18 mouse cellular contexts compared by ENCODE assay signal in the genomic region with DNA sequence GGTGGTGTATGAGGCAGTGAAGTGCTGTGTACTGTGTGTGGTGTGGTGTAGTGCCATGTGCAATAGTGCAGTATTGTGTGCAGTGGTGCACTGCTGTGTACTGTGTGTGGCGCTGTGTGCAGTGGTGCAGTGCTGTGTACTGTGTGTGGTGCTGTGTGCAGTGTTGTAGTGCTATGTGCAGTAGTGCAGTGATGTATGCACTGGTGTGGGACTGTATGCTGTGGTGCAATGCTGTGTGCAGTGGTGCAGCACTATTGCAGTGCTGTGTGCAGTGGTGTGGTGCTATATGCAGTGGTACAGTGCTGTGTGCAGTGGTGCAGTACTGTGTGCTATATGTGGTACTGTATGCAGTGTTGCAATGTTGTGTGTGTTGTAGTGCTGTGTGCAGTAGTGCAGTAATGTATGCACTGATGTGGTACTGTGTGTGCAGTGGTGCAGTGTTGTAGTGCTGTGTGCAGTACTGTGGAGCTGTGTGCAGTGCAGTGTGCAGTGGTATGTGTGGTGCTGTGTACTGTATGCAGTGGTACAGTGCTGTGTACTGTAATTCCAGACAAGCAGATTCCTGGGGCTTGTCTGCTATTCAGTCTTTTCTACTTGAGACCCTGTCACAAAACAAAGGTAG. TPM values are rescaled to one million over a fixed set of nuclear protein-coding genes. Genes with fewer than 3 reads are reported as not detected.
A peak's percentile ranks its signal among the peaks of the same experiment; 100 is the strongest.
DNase-seq lines count a peak whose midpoint lies in the region; ATAC-seq and TF ChIP-seq lines count a peak whose summit lies in the region.
"Had no signal": no experiment of that assay in that cellular context is flagged by ENCODE, and none has a peak within 500 bp of the region (broad histone marks: within the 10 kb centered on the region; RNA-seq: fewer than 3 reads in every experiment).

No protein-coding gene starts in this region.

- no peak for TF ChIP-seq POLR2A in MEL (IDR thresholded peaks at IDR 0.05; ENCODE audit: control insufficient read depth in 1 of 2, insufficient read depth in 1 of 2, low read depth in 1 of 2, low read length in 2 of 2, poor library complexity in 1 of 2)

- H3K4me3 ChIP-seq in heart, embryonic 11.5 days (ENCODE audit: low read depth, low read length), result no peak overlapping the region
- H3K4me3 ChIP-seq in liver, embryonic 11.5 days (ENCODE audit: low read depth, low read length), result no peak overlapping the region
- no peak overlapping the region for H3K4me3 ChIP-seq in MEL (ENCODE audit: control insufficient read depth in 1 of 2, insufficient read depth in 1 of 2, low read depth in 2 of 2, low read length in 2 of 2)
- H3K4me3 ChIP-seq in liver, embryonic 15.5 days (replicated peaks), result no peak overlapping the region
- H3K4me3 ChIP-seq: liver, embryonic 13.5 days had no signal

- TF ChIP-seq EP300 in MEL (IDR thresholded peaks at IDR 0.05; ENCODE audit: low read depth in 1 of 2, low read length in 2 of 2), result no peak

- peaks cover 3% of the 10 kb centered on the region; the same call in 1 of the 2 replicates for H3K27me3 ChIP-seq in heart, embryonic 11.5 days (ENCODE audit: control insufficient read depth, insufficient read depth, low read length)
- no peaks in the 10 kb centered on the region for H3K27me3 ChIP-seq in liver, embryonic 11.5 days (replicated peaks; ENCODE audit: control insufficient read depth, insufficient read depth, low read length)
- H3K27me3 ChIP-seq in MEL (ENCODE audit: control insufficient read depth in 1 of 2, insufficient read depth in 2 of 2, low read length in 2 of 2), result no peaks in the 10 kb centered on the region
- H3K27me3 ChIP-seq in liver, embryonic 15.5 days, result no peaks in the 10 kb centered on the region
- H3K27me3 ChIP-seq: liver, embryonic 13.5 days had no signal

- H3K27ac ChIP-seq in heart, embryonic 11.5 days (ENCODE audit: low read depth, low read length), result no peak overlapping the region
- H3K27ac ChIP-seq in liver, embryonic 11.5 days (ENCODE audit: low read depth, low read length), result no peak overlapping the region
- no peak overlapping the region for H3K27ac ChIP-seq in MEL (ENCODE audit: control insufficient read depth, low read depth, low read length)
- H3K27ac ChIP-seq in liver, embryonic 15.5 days (replicated peaks), result no peak overlapping the region
- H3K27ac ChIP-seq: liver, embryonic 13.5 days had no signal

- intact Hi-C loops in heart, postnatal 10 days (cut with DNase I), result no loop called here

- H3K9me3 ChIP-seq in heart, embryonic 11.5 days (replicated peaks; ENCODE audit: control insufficient read depth, low read length), result no peaks in the 10 kb centered on the region
- no peaks in the 10 kb centered on the region for H3K9me3 ChIP-seq in liver, embryonic 11.5 days (ENCODE audit: control insufficient read depth, low read length)
- no peaks in the 10 kb centered on the region for H3K9me3 ChIP-seq in MEL (replicated peaks; ENCODE audit: insufficient read depth, low read length)
- no peaks in the 10 kb centered on the region for H3K9me3 ChIP-seq in liver, embryonic 15.5 days (replicated peaks)
- H3K9me3 ChIP-seq: liver, embryonic 13.5 days had no signal

- ATAC-seq in heart, embryonic 11.5 days (replicated peaks; ENCODE audit: insufficient number of reproducible peaks, low FRiP score, low TSS enrichment), result 0 out of 2 replicates have a peak, but pooled peaks have one; percentile 43
- ATAC-seq in liver, embryonic 11.5 days (replicated peaks; ENCODE audit: low FRiP score), result peak; percentile 20; the same call in 1 of the 2 replicates
- peak; percentile 32; the same call in 1 of the 2 replicates for ATAC-seq in liver, embryonic 15.5 days (ENCODE audit: insufficient read depth)
- ATAC-seq: inflammation-experienced regulatory T-cells, adult 6 months had no signal

- WGBS in heart, embryonic 11.5 days (ENCODE audit: insufficient replicate concordance), result 95% methylated on average over 1 of the region's 1 CpGs
- WGBS in liver, embryonic 11.5 days, result 100% methylated on average over 1 of the region's 1 CpGs
- 56% methylated on average over 1 of the region's 1 CpGs for WGBS in liver, embryonic 15.5 days (ENCODE audit: insufficient replicate concordance)

- no peak overlapping the region for H3K4me2 ChIP-seq in heart, embryonic 11.5 days
- H3K4me2 ChIP-seq in liver, embryonic 11.5 days, result no peak overlapping the region
- no peak overlapping the region for H3K4me2 ChIP-seq in liver, embryonic 15.5 days
- H3K4me2 ChIP-seq: liver, embryonic 13.5 days had no signal

- no peak for TF ChIP-seq CTCF in MEL (IDR thresholded peaks at IDR 0.05 in 2 of 3, conservative IDR thresholded peaks at IDR 0.05 in 1 of 3; ENCODE audit: control insufficient read depth in 1 of 3, insufficient read depth in 1 of 3, low read depth in 2 of 3, low read length in 3 of 3, poor library complexity in 1 of 3, severe bottlenecking in 1 of 3)

- DNase-seq in heart, postnatal 10 days, result no peak
- DNase-seq in liver, embryonic 11.5 days (ENCODE audit: low spot score), result no peak
- DNase-seq in liver, result no peak
- DNase-seq in MEL (ENCODE audit: low read depth, low spot score), result no peak
- no peak for DNase-seq in urinary bladder, adult 18-20 months (ENCODE audit: low spot score in 2 of 2)
- DNase-seq: B cell, adult 2 months; cerebellum, postnatal 10 days; kidney, postnatal 25 days; liver, embryonic 13.5 days; lung, postnatal 36 days; right cerebral cortex, adult 18-20 months; spleen, adult 18-20 months; thymus, postnatal 36 days had no signal

- no peaks in the 10 kb centered on the region for H3K79me2 ChIP-seq in MEL (ENCODE audit: control insufficient read depth, insufficient read depth, low read length, poor library complexity)

- peaks cover 5% of the 10 kb centered on the region; the same call in 1 of the 2 replicates for H3K4me1 ChIP-seq in heart, embryonic 11.5 days (ENCODE audit: control insufficient read depth, insufficient read depth, low read length)
- H3K4me1 ChIP-seq in liver, embryonic 11.5 days (replicated peaks; ENCODE audit: control insufficient read depth, insufficient read depth, low read length), result peaks cover 5% of the 10 kb centered on the region
- no peaks in the 10 kb centered on the region for H3K4me1 ChIP-seq in MEL (ENCODE audit: control insufficient read depth in 1 of 2, insufficient read depth in 2 of 2, low read length in 2 of 2)
- no peaks in the 10 kb centered on the region for H3K4me1 ChIP-seq in liver, embryonic 15.5 days (replicated peaks)
- H3K4me1 ChIP-seq: liver, embryonic 13.5 days had no signal

- no peak overlapping the region for H3K9ac ChIP-seq in heart, embryonic 11.5 days (ENCODE audit: low read depth, low read length)
- H3K9ac ChIP-seq in liver, embryonic 11.5 days (ENCODE audit: low read depth, low read length), result no peak overlapping the region
- no peak overlapping the region for H3K9ac ChIP-seq in MEL (ENCODE audit: control insufficient read depth, low read depth, low read length, poor library complexity, severe bottlenecking)
- H3K9ac ChIP-seq in liver, embryonic 15.5 days, result no peak overlapping the region
- H3K9ac ChIP-seq: liver, embryonic 13.5 days had no signal

- no peaks in the 10 kb centered on the region for H3K36me3 ChIP-seq in heart, embryonic 11.5 days (ENCODE audit: control insufficient read depth, insufficient read depth, low read length)
- no peaks in the 10 kb centered on the region for H3K36me3 ChIP-seq in liver, embryonic 11.5 days (ENCODE audit: control insufficient read depth, insufficient read depth, low read length)
- no peaks in the 10 kb centered on the region for H3K36me3 ChIP-seq in MEL (ENCODE audit: control insufficient read depth in 1 of 2, insufficient read depth in 2 of 2, low read length in 2 of 2)
- no peaks in the 10 kb centered on the region for H3K36me3 ChIP-seq in liver, embryonic 15.5 days (replicated peaks)
- H3K36me3 ChIP-seq: liver, embryonic 13.5 days had no signal

- no peak for TF ChIP-seq RAD21 in MEL (IDR thresholded peaks at IDR 0.05; ENCODE audit: low read depth, low read length)

TF ChIP-seq in MEL, 35 proteins besides CTCF, POLR2A, EP300 and RAD21 (continues in another document):
- TF ChIP-seq TAL1 (IDR thresholded peaks at IDR 0.05; ENCODE audit: low read length), result no peak

RNA-seq across cellular contexts. Expression of gene Pabpc1l, which starts 13.3 kb away (rescaled TPM):
- polyA plus RNA-seq in heart, embryonic 11.5 days (2014; fragmentation: Nextera tagmentation; extraction: Ambion mirVana), result 0.61 and 0.66 TPM in 2 replicates
- total RNA-seq in heart, postnatal 10 days (2021), result under 1 TPM; 0.77 to 0.91 TPM
- 0.78 and 1.2 TPM in 2 replicates for polyA plus RNA-seq in liver, embryonic 11.5 days (2014; fragmentation: Nextera tagmentation; extraction: Ambion mirVana)
- total RNA-seq in MEL (2012; rRNA removed), result 0.27 and 0.29 TPM in 2 replicates
- under 1 TPM in 1 of 2 experiments, not detected in 1; 0.40 TPM for polyA plus RNA-seq in MEL (2012; ENCODE audit: insufficient read depth in 1 of 2, insufficient read length in 2 of 2, low read depth in 1 of 2, low replicate concordance in 2 of 2, missing spikeins in 1 of 2)
- polyA plus RNA-seq in liver, embryonic 15.5 days (2015; fragmentation: Nextera tagmentation; extraction: Ambion mirVana), result 0.32 and 0.54 TPM in 2 replicates
- total RNA-seq: granulocyte monocyte progenitor cell, adult 5-6 weeks; monocyte, adult 5-6 weeks had no signal

RNA-seq across cellular contexts. Expression of gene Stk4, which starts 31.6 kb away (rescaled TPM):
- polyA plus RNA-seq in heart, embryonic 11.5 days (2014; fragmentation: Nextera tagmentation; extraction: Ambion mirVana), result 20.8 and 21.4 TPM in 2 replicates
- total RNA-seq in heart, postnatal 10 days (2021), result 10 to 100 TPM; 20.9 to 21.4 TPM
- 30.2 and 32.1 TPM in 2 replicates for polyA plus RNA-seq in liver, embryonic 11.5 days (2014; fragmentation: Nextera tagmentation; extraction: Ambion mirVana)
- total RNA-seq in MEL (2012; rRNA removed), result 41.8 and 46.8 TPM in 2 replicates
- 10 to 100 TPM in 1 of 2 experiments, not detected in 1; 56.1 TPM for polyA plus RNA-seq in MEL (2012; ENCODE audit: insufficient read depth in 1 of 2, insufficient read length in 2 of 2, low read depth in 1 of 2, low replicate concordance in 2 of 2, missing spikeins in 1 of 2)
- polyA plus RNA-seq in liver, embryonic 15.5 days (2015; fragmentation: Nextera tagmentation; extraction: Ambion mirVana), result 12.4 and 14.3 TPM in 2 replicates

RNA-seq across cellular contexts. Expression of gene Tomm34, which starts 32.5 kb away (rescaled TPM):
- 56.7 and 59.1 TPM in 2 replicates for polyA plus RNA-seq in heart, embryonic 11.5 days (2014; fragmentation: Nextera tagmentation; extraction: Ambion mirVana)
- total RNA-seq in heart, postnatal 10 days (2021), result 10 to 100 TPM; 22.8 to 25.9 TPM
- polyA plus RNA-seq in liver, embryonic 11.5 days (2014; fragmentation: Nextera tagmentation; extraction: Ambion mirVana), result 57.1 and 58.0 TPM in 2 replicates
- total RNA-seq in MEL (2012; rRNA removed), result 31.7 and 38.9 TPM in 2 replicates
- polyA plus RNA-seq in MEL (2012; ENCODE audit: insufficient read depth in 1 of 2, insufficient read length in 2 of 2, low read depth in 1 of 2, low replicate concordance in 2 of 2, missing spikeins in 1 of 2), result 10 to 100 TPM in 1 of 2 experiments, not detected in 1; 48.7 TPM
- 19.1 and 20.9 TPM in 2 replicates for polyA plus RNA-seq in liver, embryonic 15.5 days (2015; fragmentation: Nextera tagmentation; extraction: Ambion mirVana)

RNA-seq across cellular contexts. Expression of gene Ywhab, which starts 43.8 kb away (rescaled TPM):
- 254 and 271 TPM in 2 replicates for polyA plus RNA-seq in heart, embryonic 11.5 days (2014; fragmentation: Nextera tagmentation; extraction: Ambion mirVana)
- total RNA-seq in heart, postnatal 10 days (2021), result 100 to 1,000 TPM; 138 to 139 TPM
- polyA plus RNA-seq in liver, embryonic 11.5 days (2014; fragmentation: Nextera tagmentation; extraction: Ambion mirVana), result 228 and 233 TPM in 2 replicates
- total RNA-seq in MEL (2012; rRNA removed), result 71.4 and 76.3 TPM in 2 replicates
- polyA plus RNA-seq in MEL (2012; ENCODE audit: insufficient read depth in 1 of 2, insufficient read length in 2 of 2, low read depth in 1 of 2, low replicate concordance in 2 of 2, missing spikeins in 1 of 2), result 100 to 1,000 TPM; 179 to 717 TPM
- 91.7 and 96.3 TPM in 2 replicates for polyA plus RNA-seq in liver, embryonic 15.5 days (2015; fragmentation: Nextera tagmentation; extraction: Ambion mirVana)
